Mouse (Mus musculus) testis, adult 2 months (tissue): ENCODE data around the gene Fam181a.

Source experiments
- CTCF ChIP-seq: fragments of 200-500 bp; IDR thresholded peaks from 2 replicates; pipeline ENCODE4 v1.5.1; 2012; ENCODE audit warnings: low read depth, mild to moderate bottlenecking, inconsistent platforms, low read length, moderate library complexity; ENCODE audit not compliant: control insufficient read depth, insufficient read depth, insufficient replicate concordance
- POLR2A ChIP-seq: fragments of 200-500 bp; IDR thresholded peaks from 2 replicates; pipeline ENCODE4 v1.6.1; 2012; ENCODE audit warnings: low read depth, mild to moderate bottlenecking, inconsistent platforms, low read length, moderate library complexity; ENCODE audit not compliant: control insufficient read depth

DNA sequence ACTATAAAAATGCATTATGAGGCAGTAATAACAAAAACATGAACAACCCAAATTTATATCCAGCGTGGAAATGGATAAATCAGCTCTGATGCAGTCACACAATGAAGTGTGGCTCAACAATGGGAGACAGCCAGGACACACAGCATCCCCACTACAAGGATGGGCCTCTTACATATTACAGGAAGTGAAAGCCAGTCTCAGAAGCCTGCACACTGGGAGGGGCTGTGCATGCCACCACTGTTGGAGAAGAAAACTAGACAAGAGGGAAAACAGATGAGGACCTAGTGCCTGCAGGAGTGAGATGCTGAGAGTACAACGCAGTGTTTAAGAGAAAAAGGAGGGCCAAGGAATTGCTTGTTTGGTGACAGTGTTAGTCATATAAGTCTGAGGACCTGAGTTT, 37.0 kb upstream of the Fam181a start:
- TF ChIP-seq CTCF (no peak), POLR2A (no peak)
